Mouse (Mus musculus) kidney, postnatal 0 days (tissue): ENCODE results near the gene Atp6v1a. TPM values are rescaled to one million over a fixed set of nuclear protein-coding genes. Genes with fewer than 3 reads are reported as not detected.

ENCODE experiments used
- ATAC-seq: fragments of 200-750 bp; cut with Nextera tagmentation; replicated peaks from 2 replicates; pipeline ENCODE4 v1.8.0; 2017; ENCODE audit warnings: low read depth, moderate number of reproducible peaks, moderate TSS enrichment, moderate library complexity; ENCODE audit not compliant: low FRiP score
- DNase-seq: peaks from one replicate; pipeline ENCODE4 v3.0.0-alpha.2; 2016; ENCODE audit warnings: low spot score
- H3K27ac ChIP-seq: fragments of 300-500 bp; sonication (generic); 2 replicates; pipeline ENCODE4 v1.5.1; 2014; ENCODE audit warnings: mild to moderate bottlenecking
- H3K27me3 ChIP-seq: fragments of 300-500 bp; sonication (generic); 2 replicates; pipeline ENCODE4 v1.6.1; 2014; ENCODE audit warnings: low read length, mixed read lengths; ENCODE audit not compliant: insufficient read depth
- H3K36me3 ChIP-seq: fragments of 300-500 bp; sonication (generic); 2 replicates; pipeline ENCODE4 v1.6.1; 2014; ENCODE audit warnings: low read length, mixed read lengths; ENCODE audit not compliant: insufficient read depth
- H3K4me1 ChIP-seq: fragments of 300-500 bp; sonication (generic); replicated peaks from 2 replicates; pipeline ENCODE4 v1.6.1; 2014; ENCODE audit warnings: antibody characterized with exemption, low read length, mixed read lengths; ENCODE audit not compliant: insufficient read depth
- H3K4me2 ChIP-seq: fragments of 300-500 bp; sonication (generic); 2 replicates; pipeline ENCODE4 v1.6.1; 2014; ENCODE audit warnings: mild to moderate bottlenecking, low read length, moderate library complexity, mixed read lengths
- H3K4me3 ChIP-seq: fragments of 300-500 bp; sonication (generic); replicated peaks from 2 replicates; pipeline ENCODE4 v1.5.1; 2014; ENCODE audit warnings: low read depth, low read length
- H3K9ac ChIP-seq: fragments of 300-500 bp; sonication (generic); 2 replicates; pipeline ENCODE4 v1.6.1; 2014; ENCODE audit warnings: low read depth, low read length
- H3K9me3 ChIP-seq: fragments of 300-500 bp; sonication (generic); replicated peaks from 2 replicates; pipeline ENCODE4 v1.6.1; 2016; ENCODE audit warnings: low read length, inconsistent platforms, mixed read lengths
- CTCF ChIP-seq: IDR thresholded peaks from 2 replicates; pipeline ENCODE4 v1.5.1; 2016; ENCODE audit warnings: antibody characterized with exemption, low read depth, mild to moderate bottlenecking, moderate library complexity
- WGBS: fragments of 180-500 bp; shearing (Covaris S2); extraction: QIAGEN DNeasy Blood & Tissue Kit; methylation state at CpG from one replicate; pipeline ENCODE4 v1.1.7; 2014; 5-methylcytosine and 5-hydroxymethylcytosine counted together
- polyA plus RNA-seq: library from polyadenylated mRNA; unstranded; fragments of >200 nt; fragmentation: Nextera tagmentation; extraction: Ambion mirVana; gene quantifications from 2 replicates; pipeline ENCODE4 v1.2.1, GENCODE M21; 2015

The Atp6v1a gene
- polyA plus RNA-seq, 1 experiment from 2014 or later: 131 TPM

DNA sequence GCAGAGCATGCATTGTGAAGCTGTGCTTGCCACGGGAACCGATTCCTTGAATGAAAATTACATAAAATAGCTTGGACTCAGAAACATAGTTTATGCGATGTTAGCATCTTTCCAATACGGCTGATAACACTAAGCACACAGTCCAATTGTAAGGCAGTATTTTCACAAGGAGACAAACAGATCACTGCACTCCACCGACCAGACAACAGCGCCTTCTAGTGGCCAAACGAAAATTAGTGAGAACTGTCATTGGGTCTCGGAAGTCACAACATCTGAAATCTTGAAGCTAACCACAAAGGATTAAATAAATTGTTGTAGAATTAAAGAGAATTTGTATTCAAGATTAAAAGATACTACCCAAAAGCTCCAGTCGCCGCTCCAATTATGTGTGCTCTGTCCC, 80.8 kb downstream of the Atp6v1a start:
- H3K36me3 ChIP-seq: no peaks in the 10 kb centered on the region
- H3K4me3 ChIP-seq: no peak overlapping the region
- ATAC-seq (no peak), DNase-seq (peak; percentile 83)
- TF ChIP-seq CTCF: peak; percentile 97
- H3K27me3 ChIP-seq: no peaks in the 10 kb centered on the region
- no peaks in the 10 kb centered on the region for H3K9me3 ChIP-seq
- no peak overlapping the region for H3K27ac ChIP-seq
- H3K9ac ChIP-seq: no peak overlapping the region
- H3K4me2 ChIP-seq: no peak overlapping the region
- H3K4me1 ChIP-seq: no peaks in the 10 kb centered on the region
- WGBS: 21% methylated on average over 10 of the region's 10 CpGs

DNA sequence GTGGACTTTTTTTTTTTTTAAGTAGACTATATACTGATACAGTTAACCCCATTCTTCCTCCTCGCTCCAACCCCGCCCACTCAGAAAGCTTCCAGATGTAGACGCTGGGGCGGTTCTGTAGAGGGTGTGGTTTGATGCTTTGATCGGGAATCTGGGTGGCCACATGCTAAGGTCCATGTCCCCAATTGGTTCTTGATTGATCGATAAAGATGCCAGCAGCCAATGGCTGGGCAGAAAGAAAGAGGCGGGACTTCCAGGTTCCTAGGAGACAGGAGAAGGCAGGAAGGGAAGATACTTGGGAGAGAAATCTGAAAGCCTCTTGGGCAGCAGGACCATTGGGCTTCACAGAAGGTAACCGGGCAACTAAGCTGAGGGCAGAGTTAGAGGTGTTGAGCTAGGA, 83.7 kb downstream of the Atp6v1a start:
- no peak overlapping the region for H3K4me2 ChIP-seq
- no peak overlapping the region for H3K4me3 ChIP-seq
- WGBS: 76% methylated on average over 8 of the region's 8 CpGs
- H3K36me3 ChIP-seq: no peaks in the 10 kb centered on the region
- H3K9ac ChIP-seq: no peak overlapping the region
- H3K27me3 ChIP-seq: no peaks in the 10 kb centered on the region
- H3K27ac ChIP-seq: no peak overlapping the region
- H3K4me1 ChIP-seq: no peaks in the 10 kb centered on the region
- no peaks in the 10 kb centered on the region for H3K9me3 ChIP-seq
- no peak for DNase-seq
- TF ChIP-seq CTCF: no peak
- ATAC-seq: no peak

DNA sequence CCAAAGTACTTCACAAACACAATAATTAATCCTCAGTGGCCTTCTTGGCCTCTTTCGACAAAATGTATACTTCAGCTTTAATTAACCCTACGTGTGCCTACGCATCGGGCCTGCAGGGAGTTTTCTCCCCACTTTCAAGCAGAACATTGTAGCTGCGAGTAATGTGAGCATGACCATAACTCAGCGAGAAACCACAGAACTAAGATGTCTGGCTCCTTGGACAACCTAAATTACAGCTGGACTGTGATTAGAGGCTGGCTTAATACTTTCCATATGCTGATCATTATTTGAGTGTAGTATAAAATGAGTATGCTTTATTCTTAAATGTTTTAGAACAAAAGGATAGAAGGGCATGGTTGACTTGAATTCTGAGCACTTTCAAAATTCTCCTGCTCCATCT, 86.2 kb downstream of the Atp6v1a start:
- peak; percentile 48 for DNase-seq
- H3K36me3 ChIP-seq: no peaks in the 10 kb centered on the region
- H3K4me3 ChIP-seq: no peak overlapping the region
- H3K9me3 ChIP-seq: no peaks in the 10 kb centered on the region
- H3K27me3 ChIP-seq: no peaks in the 10 kb centered on the region
- TF ChIP-seq CTCF: no peak
- H3K4me1 ChIP-seq: no peaks in the 10 kb centered on the region
- H3K9ac ChIP-seq: no peak overlapping the region
- H3K4me2 ChIP-seq: no peak overlapping the region
- 54% methylated on average over 6 of the region's 6 CpGs for WGBS
- H3K27ac ChIP-seq: no peak overlapping the region
- ATAC-seq: no peak

DNA sequence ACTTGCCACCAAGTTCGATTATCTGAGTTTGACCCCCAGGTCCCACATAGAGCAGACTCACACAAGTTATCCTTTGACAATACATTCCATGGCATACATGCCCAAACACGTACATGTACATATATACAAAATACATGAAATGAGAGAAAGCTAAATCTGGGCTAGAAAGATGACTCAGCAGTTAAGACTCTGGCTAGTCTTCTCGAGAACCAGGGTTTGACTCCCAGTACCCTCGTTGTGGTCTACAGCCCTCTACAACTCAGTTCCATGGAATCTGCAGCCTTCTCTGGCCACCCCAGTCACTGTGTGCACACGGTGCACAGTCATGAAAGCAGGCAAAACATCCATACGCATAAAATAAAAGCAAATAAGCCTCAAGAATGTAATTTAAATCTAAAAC, 87.1 kb downstream of the Atp6v1a start:
- TF ChIP-seq CTCF: no peak
- no peak overlapping the region for H3K9ac ChIP-seq
- no peak overlapping the region for H3K27ac ChIP-seq
- 91% methylated on average over 6 of the region's 6 CpGs for WGBS
- no peak overlapping the region for H3K4me3 ChIP-seq
- ATAC-seq (no peak), DNase-seq (no peak)
- H3K4me2 ChIP-seq: no peak overlapping the region
- no peaks in the 10 kb centered on the region for H3K27me3 ChIP-seq
- no peaks in the 10 kb centered on the region for H3K36me3 ChIP-seq
- H3K4me1 ChIP-seq: no peaks in the 10 kb centered on the region
- H3K9me3 ChIP-seq: no peaks in the 10 kb centered on the region

DNA sequence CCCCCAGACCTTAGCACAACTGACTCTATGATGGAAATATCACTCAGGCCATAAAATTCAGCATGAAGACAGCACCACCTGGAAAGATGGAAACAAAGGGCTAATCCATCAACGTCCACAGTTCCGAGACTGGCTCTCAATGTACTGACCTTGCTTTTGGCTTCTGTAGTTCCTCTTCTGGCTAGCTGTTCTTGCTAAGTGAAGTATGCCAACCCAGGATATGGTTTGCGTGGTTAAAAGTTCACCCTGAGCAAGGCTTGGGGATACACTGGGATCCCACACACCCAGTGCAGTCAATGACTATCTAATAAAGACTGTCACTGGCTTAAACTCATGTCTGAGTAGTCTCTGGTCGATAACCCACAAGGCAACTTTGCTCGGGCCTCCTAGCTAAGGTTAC, 89.4 kb downstream of the Atp6v1a start:
- H3K9ac ChIP-seq: no peak overlapping the region
- no peaks in the 10 kb centered on the region for H3K36me3 ChIP-seq
- 78% methylated on average over 5 of the region's 5 CpGs for WGBS
- no peaks in the 10 kb centered on the region; the same call in 1 of the 2 replicates for H3K9me3 ChIP-seq
- no peak for DNase-seq
- no peak overlapping the region for H3K27ac ChIP-seq
- TF ChIP-seq CTCF: no peak
- no peaks in the 10 kb centered on the region for H3K4me1 ChIP-seq
- no peak overlapping the region for H3K4me2 ChIP-seq
- H3K27me3 ChIP-seq: no peaks in the 10 kb centered on the region
- no peak overlapping the region for H3K4me3 ChIP-seq
- ATAC-seq: no peak

DNA sequence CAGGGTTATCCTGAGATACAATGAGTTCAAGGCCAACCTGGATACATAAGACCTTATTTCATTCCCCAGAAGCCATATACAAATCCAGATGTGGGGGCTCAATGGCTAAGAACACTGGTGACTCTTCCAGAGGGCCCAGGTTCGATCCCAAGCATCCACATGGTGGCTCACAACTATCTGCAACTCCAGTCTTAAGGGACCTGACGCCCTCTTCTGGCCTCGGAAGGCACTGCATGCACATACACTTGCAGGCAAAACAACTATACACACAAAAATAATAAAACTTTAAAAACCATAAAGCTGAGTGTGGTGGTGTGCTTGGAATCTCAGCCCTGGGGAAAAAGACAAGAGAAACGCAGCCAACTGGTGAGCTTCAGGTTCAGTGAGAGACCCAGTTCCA, 100.4 kb downstream of the Atp6v1a start:
- no peak overlapping the region for H3K4me2 ChIP-seq
- ATAC-seq (no peak), DNase-seq (no peak)
- no peaks in the 10 kb centered on the region for H3K36me3 ChIP-seq
- no peaks in the 10 kb centered on the region for H3K9me3 ChIP-seq
- no peak overlapping the region for H3K4me3 ChIP-seq
- 86% methylated on average over 4 of the region's 4 CpGs for whole genome bisulfite sequencing
- no peaks in the 10 kb centered on the region for H3K4me1 ChIP-seq
- no peak; the same call in 1 of the 2 replicates for TF ChIP-seq CTCF
- H3K27ac ChIP-seq: no peak overlapping the region
- no peaks in the 10 kb centered on the region for H3K27me3 ChIP-seq
- no peak overlapping the region for H3K9ac ChIP-seq

Other genes starting within 250 kb of the Atp6v1a start
- 11.1 and 12.2 TPM in 2 replicates for gene Ccdc191, start 249.9 kb downstream of the Atp6v1a start, polyA plus RNA-seq
- gene Qtrt2, start 212.9 kb downstream of the Atp6v1a start, polyA plus RNA-seq: 22.8 and 24.6 TPM in 2 replicates
- gene Zdhhc23, start 159.9 kb downstream of the Atp6v1a start, polyA plus RNA-seq: 2.0 and 2.3 TPM in 2 replicates
- gene Gramd1c, start 76.4 kb downstream of the Atp6v1a start, polyA plus RNA-seq: 5.7 and 6.1 TPM in 2 replicates
- 72.8 and 80.3 TPM in 2 replicates for gene Naa50, start 125 bp upstream of the Atp6v1a start, polyA plus RNA-seq
- gene Usf3, start 33.5 kb upstream of the Atp6v1a start, polyA plus RNA-seq: 2.6 and 2.7 TPM in 2 replicates
- gene Sidt1, start 193.5 kb upstream of the Atp6v1a start, polyA plus RNA-seq: 0.92 and 1.4 TPM in 2 replicates
- 17.9 and 18.8 TPM in 2 replicates for gene Spice1, start 207.4 kb upstream of the Atp6v1a start, polyA plus RNA-seq